Mouse (Mus musculus) embryonic stem cell, embryonic (primary cell): Measurements from ENCODE around the gene Synpr.

Experiments
- CTCF ChIA-PET, 4 experiments: fragments of 300-600 bp in 2 of 4; fragments of 350-600 bp in 2 of 4; sonication (Branson Sonifier 250); formaldehyde crosslinking; loops; one replicate each; lab custom pipeline; 2022; ENCODE audit warnings: inconsistent platforms in 2 of 4; lab: Charles Lee
- POLR2A ChIA-PET, 4 experiments: fragments of 300-600 bp in 2 of 4; fragments of 350-600 bp in 2 of 4; sonication (Branson Sonifier 250); formaldehyde crosslinking; loops; one replicate each; lab custom pipeline; 2022; ENCODE audit warnings: antibody characterized with exemption in 4 of 4, inconsistent platforms in 1 of 4; lab: Charles Lee

Synpr gene

GRCm38 (mm10) chr14:13340688-13341087 lies 56.1 kb downstream of the Synpr start:
- CTCF ChIA-PET: interaction anchor here in 1 of 4 experiments (0.9 kb wide), 1 partner anchor 13 kb away, joined by 4 read pairs; no protein-coding TSS in a partner anchor
- POLR2A ChIA-PET: no interaction called here

- ChIA-PET POLR2A (no interaction called here), CTCF (interaction anchor here in 1 of 4 experiments (1.6 kb wide), 1 partner anchor 10 kb away, joined by 3 read pairs; no protein-coding TSS in a partner anchor)
Measured at GRCm38 (mm10) chr14:13344240-13344639, 59.7 kb downstream of the Synpr start.

- CTCF ChIA-PET: no interaction called here
Measured at GRCm38 (mm10) chr14:13349170-13349865, 64.7 kb downstream of the Synpr start.

GRCm38 (mm10) chr14:13354154-13354553 lies 69.6 kb downstream of the Synpr start:
- CTCF ChIA-PET: interaction anchor here (0.6 to 1.6 kb wide), 14 partner anchors 10 to 713 kb away, joined by 3 to 7 read pairs (median 3); no protein-coding TSS in a partner anchor
- POLR2A ChIA-PET: no interaction called here

More at GRCm38 (mm10) chr14:13349170-13349865, 64.7 kb downstream of the Synpr start:
- POLR2A ChIA-PET: no interaction called here

- ChIA-PET POLR2A (interaction anchor here in 2 of 4 experiments (0.6 to 1.0 kb wide), 2 partner anchors 207 to 561 kb away, joined by 3 to 8 read pairs; no protein-coding TSS in a partner anchor), CTCF (interaction anchor here (0.5 to 1.2 kb wide), 11 partner anchors 91 to 1338 kb away, joined by 3 to 16 read pairs (median 3); no protein-coding TSS in a partner anchor)
Measured at GRCm38 (mm10) chr14:13355569-13356362, 71.2 kb downstream of the Synpr start.

- CTCF ChIA-PET: interaction anchor here in 1 of 4 experiments (1.1 kb wide), 1 partner anchor 558 kb away, joined by 3 read pairs; no protein-coding TSS in a partner anchor
Measured at GRCm38 (mm10) chr14:13357101-13357667, 72.6 kb downstream of the Synpr start.

GRCm38 (mm10) chr14:13358037-13358436 lies 73.5 kb downstream of the Synpr start:
- ChIA-PET POLR2A (interaction anchor here in 1 of 4 experiments (0.9 kb wide), 1 partner anchor 559 kb away, joined by 9 read pairs; no protein-coding TSS in a partner anchor), CTCF (interaction anchor here in 1 of 4 experiments (0.6 kb wide), 1 partner anchor 797 kb away, joined by 4 read pairs; no protein-coding TSS in a partner anchor)

More at GRCm38 (mm10) chr14:13357101-13357667, 72.6 kb downstream of the Synpr start:
- POLR2A ChIA-PET: no interaction called here

- CTCF ChIA-PET: no interaction called here
- POLR2A ChIA-PET: no interaction called here
Measured at GRCm38 (mm10) chr14:13361184-13361583, 76.6 kb downstream of the Synpr start.

- ChIA-PET POLR2A (no interaction called here), CTCF (no interaction called here)
Measured at GRCm38 (mm10) chr14:13361642-13362041, 77.1 kb downstream of the Synpr start.

GRCm38 (mm10) chr14:13368309-13368708 lies 83.7 kb downstream of the Synpr start:
- POLR2A ChIA-PET: no interaction called here
- CTCF ChIA-PET: interaction anchor here in 1 of 4 experiments (0.7 kb wide), 1 partner anchor 233 kb away, joined by 4 read pairs; no protein-coding TSS in a partner anchor

- POLR2A ChIA-PET: no interaction called here
- CTCF ChIA-PET: no interaction called here
Measured at GRCm38 (mm10) chr14:13389081-13389480, 104.5 kb downstream of the Synpr start.

- CTCF ChIA-PET: no interaction called here
- POLR2A ChIA-PET: no interaction called here
Measured at GRCm38 (mm10) chr14:13389954-13390353, 105.4 kb downstream of the Synpr start.

- POLR2A ChIA-PET: no interaction called here
- CTCF ChIA-PET: no interaction called here
Measured at GRCm38 (mm10) chr14:13399226-13400020, 114.8 kb downstream of the Synpr start.

- POLR2A ChIA-PET: no interaction called here
- CTCF ChIA-PET: no interaction called here
Measured at GRCm38 (mm10) chr14:13411636-13412035, 127.1 kb downstream of the Synpr start.

GRCm38 (mm10) chr14:13440723-13441122 lies 156.1 kb downstream of the Synpr start:
- POLR2A ChIA-PET: interaction anchor here in 1 of 4 experiments (0.8 kb wide), 1 partner anchor 12 kb away, joined by 3 read pairs; no protein-coding TSS in a partner anchor
- CTCF ChIA-PET: no interaction called here

GRCm38 (mm10) chr14:13444908-13445307 lies 160.3 kb downstream of the Synpr start:
- CTCF ChIA-PET: interaction anchor here in 2 of 4 experiments (0.6 to 1.1 kb wide), 3 partner anchors 367 to 473 kb away, joined by 3 to 5 read pairs (median 3); no protein-coding TSS in a partner anchor

GRCm38 (mm10) chr14:13453461-13454204 lies 169.1 kb downstream of the Synpr start:
- ChIA-PET CTCF (interaction anchor here in 1 of 4 experiments (0.5 kb wide), 1 partner anchor 90 kb away, joined by 4 read pairs; no protein-coding TSS in a partner anchor), POLR2A (no interaction called here)

More at GRCm38 (mm10) chr14:13444908-13445307, 160.3 kb downstream of the Synpr start:
- POLR2A ChIA-PET: no interaction called here
